Mouse (Mus musculus) CD8-positive naive resting alpha-beta T cell, adult 2 months (primary cell): ENCODE data around the gene Tacr1.
"Not testable (repeated sequence)": the region's sequence is repeated elsewhere in the genome, so short reads cannot be mapped to it uniquely, and the experiment has no call there.

Experiments used
- DNase-seq, 2 experiments: peaks; one replicate each; pipeline ENCODE4 v3.0.0; 2022; ENCODE audit warnings: low read depth in 2 of 2, low spot score in 2 of 2

Gene Tacr1

DNA sequence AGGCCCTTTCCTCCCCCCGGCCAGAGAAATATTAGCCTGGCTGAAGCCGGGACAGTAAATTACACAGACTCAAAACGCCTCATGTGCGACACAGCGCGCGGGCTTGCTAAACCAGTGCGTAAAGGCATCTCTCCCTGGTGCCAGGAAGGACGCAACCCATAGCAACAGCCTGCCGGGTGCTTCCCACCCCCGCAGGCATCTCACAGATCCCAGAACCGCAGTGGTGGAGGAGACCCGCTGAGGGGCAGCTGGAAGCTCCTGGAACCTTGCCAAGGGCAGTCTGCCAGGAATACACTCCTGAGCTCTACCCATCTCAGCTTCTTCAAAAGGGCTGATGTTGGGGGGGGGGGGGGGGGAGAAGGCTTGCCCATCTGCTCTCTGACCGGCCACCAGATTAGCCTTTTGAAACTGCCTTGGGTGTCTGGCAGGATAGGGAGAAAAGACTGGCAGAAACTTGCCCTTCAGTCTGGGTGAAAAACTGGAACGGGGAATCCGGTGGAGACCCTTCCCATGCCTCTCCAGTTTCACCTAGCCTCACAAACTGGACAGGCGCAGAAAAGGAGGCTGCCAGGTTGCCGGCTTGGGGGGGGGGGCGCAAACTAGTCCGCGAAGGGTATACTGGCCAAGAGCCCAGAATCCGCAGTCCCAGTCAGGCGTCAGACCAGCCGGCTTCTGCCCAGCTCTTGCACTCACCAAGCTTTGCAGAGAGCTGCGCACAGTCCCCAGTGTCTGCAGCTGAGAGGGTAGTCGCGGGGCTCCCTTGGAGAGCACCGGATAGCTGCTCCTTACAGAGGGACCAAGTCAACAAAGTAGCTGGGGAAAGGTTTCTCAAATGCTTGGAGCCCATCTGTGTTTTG, at the start of gene Tacr1:
Gene Tacr1, plus strand, starts transcription at position 740 of the 857 bp plus-strand sequence.
- DNase-seq: no peak

DNA sequence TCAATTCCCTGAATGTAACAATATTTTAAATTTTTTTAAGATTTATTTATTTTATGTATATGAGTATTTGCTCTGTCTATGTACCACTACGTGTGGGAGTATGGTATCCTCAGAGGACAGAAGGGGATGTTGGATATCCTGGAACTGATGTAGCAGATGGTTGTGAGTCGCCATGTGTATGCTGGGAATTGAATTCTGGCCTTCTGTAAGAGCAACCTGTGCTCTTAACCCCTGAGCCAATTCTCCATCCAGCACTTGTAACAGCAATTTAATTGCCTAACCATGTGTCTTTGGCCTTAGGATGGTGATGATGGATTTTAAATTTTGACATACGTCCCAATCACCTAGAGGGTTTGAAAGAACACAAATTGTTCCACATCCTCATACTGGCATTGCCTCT, 26.0 kb upstream of the Tacr1 start:
- DNase-seq: no peak

DNA sequence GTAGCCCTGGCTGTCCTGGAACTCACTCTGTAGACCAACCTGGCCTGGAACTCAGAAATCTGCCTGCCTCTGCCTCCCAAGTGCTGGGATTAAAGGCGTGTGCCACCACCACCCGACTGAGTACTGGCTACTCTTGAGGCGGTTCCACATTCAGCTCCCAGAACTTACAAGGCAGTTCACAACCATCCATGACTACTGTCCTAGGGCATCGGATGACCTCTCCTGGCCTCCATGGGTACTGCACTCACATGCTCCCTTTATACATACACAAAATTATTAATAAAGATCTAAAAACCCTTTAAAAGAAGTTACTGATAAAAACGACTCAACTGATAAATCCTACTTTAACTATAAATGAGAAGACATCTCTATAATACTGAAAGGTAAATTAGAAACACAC, 18.6 kb upstream of the Tacr1 start:
- DNase-seq: no peak

DNA sequence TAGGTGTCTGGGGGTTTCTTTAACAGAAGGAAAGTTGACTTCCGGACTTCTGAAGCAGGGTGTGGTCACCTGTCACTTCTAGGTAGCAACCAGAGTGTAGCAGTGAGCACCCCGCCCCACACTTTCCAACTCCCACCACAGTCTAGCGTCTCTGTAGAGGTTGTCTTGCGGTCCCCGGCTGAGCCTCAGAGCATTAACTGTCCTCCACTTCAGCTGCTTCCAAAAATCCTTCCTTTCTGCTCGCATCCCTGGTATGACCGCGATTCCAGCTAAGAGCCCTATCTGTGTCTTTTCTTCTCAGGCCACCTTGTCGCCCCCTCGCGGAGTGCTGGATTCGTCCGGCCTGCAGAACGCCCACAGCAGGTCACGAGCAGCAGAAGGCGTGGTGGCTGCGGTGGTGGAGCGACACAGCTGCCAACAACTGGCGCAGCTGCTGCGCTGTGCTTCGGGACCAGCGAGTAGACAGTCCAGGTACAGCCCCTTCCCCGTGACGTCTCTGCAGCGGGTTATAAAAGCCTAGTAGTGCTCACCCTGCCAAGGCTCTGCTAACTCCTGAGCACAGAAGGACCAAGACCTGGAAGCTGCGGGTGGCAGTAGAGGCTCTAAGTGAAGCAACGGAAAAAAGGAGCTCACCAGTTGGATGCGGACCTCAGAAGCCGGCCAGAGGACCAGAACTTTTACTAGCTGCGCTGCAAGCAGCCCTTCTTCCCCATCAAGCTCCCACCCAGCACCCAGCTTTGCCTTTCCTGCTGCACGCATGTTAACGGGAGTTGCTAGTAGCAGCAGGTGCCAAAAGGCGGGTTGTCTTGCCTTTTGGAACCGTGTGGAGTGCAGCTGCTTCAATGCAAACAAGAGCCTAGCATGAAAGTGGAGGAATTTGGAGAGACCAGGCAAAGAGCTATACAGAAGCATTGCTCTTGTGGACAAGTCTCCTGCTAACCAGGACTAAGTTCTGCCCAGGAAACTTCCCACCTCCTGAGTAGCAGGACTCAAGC, 664 bp downstream of the Tacr1 start:
- no peak for DNase-seq

DNA sequence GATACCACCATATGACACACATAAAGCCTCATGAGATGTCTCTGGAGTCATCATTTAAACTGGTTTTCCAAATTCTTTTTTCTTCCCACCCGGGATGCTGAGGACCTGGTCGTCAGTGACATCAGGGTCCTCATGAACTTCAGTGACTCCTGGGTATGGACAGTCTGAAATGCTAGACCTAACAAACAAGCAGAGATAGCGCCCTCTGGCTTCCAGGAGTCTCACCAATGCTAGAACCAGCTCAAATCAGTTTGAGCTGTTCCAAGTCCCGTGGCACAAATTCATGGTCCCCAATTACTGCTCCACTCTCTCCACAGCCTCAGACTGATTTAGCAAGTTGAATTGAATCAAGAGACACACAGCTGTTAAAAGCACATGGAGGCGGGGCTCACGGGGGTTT, 16.2 kb downstream of the Tacr1 start:
- no peak for DNase-seq

DNA sequence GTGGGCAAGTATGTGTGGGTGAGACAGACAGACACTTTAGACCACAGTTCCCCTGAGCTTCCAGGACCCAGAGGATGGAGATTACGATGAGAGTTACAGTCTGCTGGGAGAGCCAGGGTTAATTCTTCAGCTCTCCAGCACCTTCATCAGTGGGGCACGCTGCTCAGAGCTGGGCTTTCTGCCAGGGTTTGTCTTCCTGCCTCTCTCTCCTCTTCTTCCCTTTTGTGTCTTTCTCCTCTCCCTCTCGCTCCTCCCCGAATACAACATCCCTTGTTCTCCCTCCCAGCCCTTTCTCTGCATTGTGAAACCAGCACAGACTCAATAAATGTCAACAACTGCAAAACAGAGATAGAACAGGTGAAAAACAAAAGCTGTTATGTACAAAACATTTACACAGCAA, 18.1 kb downstream of the Tacr1 start:
- DNase-seq: no peak

DNA sequence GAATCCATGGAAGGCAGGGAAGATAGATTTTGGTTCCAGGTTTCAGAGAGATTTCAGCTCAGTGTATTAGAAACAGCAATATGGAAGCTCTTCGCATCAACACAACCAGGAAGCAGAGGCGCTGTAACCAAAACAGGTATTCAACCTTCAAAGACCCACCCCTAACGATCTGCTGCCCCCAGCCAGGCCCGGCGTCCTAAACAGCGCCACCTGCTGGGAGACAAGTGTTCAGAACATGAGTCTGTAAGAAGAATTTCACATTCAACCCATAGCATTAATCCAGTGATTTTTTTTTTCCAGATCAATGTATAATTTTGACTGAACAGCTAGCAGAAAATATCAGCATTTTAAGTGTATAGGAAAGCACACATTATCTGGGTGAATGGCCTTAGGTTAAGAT, 26.8 kb downstream of the Tacr1 start:
- DNase-seq: no peak

DNA sequence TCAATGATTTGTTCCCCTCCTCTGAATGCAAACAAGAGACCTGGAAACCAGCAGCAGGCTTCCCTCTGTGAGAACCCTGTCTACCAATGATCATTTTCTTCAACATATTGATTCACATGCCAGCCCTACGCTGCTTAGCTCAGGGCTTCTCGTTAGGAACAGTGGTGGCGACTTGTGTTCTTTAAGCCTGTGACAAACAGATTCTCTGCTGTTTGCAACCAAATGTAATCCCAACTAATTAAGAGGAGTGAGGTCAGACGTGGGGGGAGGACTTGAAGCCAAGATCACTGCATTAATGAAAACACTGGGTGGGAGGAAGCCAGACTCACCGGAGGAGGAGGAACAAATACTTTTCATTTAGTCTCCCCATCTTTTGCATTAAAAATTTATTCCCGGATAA, 27.6 kb downstream of the Tacr1 start:
- no peak for DNase-seq

DNA sequence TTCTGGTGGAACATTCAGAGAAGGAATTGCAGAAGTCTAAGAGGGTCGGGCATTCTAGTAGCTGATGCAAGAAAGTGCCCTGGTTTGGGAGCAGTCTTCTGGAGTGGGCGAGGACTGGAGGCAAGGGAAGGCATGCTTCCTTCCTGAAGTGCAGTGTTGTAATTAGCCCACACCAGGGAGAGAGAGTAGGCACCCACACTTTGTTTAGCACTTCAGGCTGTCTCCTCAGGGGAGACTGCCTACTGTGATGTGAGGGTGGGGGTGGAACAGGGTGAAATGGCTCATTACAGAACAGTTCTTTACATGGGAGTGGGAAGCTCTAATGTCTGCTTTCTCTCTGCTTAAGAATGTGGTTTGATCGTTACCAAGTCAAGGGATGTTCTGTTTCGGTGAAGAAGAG, 35.0 kb downstream of the Tacr1 start:
- no peak for DNase-seq

- DNase-seq: not testable (repeated sequence)
These were observed 50.3 kb downstream of the Tacr1 start for GRCm38 (mm10) chr6:82452206-82453095.

GRCm38 (mm10) chr6:82455245-82455644, 53.1 kb downstream of the Tacr1 start:
- no peak for DNase-seq

GRCm38 (mm10) chr6:82457163-82457763, 55.1 kb downstream of the Tacr1 start:
- no peak for DNase-seq

DNA sequence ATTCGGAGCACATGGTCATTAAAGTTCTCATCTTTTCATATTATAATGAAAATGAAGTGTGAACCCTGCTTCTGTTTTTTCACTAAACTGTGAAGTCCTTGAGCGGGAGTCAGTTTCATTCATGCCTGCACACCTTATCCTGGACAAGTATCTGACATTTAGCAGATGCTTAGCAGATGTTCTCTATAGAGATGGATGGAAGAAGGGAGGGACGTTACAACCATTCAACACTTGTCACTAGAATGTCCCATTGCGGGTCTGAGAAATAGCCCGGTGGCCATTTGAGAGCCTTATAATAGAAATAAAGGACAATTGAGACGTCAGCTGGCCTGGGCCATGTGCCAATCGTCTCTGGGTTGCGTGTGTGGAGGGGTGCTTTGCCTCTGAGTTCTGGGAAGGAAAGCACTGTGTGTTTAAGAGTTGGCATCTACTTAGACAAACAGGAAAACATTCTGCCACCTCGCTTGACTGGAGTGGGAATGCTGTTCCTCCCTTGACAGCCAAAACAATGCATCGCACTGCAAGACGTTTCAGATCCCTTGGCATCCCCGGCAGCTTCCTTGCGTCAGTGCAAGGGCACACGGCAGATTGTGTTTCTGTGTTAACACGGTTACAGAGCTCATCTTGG, 56.7 kb downstream of the Tacr1 start:
- no peak for DNase-seq

DNA sequence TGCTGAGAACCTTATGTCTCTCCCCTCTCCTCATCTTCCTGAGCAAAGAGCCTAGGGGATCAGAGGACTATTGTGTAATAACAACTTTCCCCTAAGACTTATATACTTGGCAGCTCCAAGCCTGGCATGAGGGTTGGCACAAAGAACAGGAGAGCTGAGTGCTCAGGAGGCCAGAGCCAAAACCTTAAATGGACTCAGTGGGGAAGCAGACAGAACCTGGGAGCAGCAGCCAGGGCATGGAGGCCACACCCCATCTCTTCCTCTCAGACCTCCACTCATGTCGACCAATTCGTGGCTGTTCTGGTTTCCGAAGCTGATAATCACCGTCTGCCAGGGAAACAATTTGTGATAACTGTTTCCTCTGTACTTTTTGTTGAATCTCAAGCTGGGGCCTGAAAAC, 61.0 kb downstream of the Tacr1 start:
- no peak for DNase-seq

GRCm38 (mm10) chr6:82474477-82474876, 72.3 kb downstream of the Tacr1 start:
- no peak for DNase-seq

GRCm38 (mm10) chr6:82483842-82484241, 81.7 kb downstream of the Tacr1 start:
- DNase-seq: no peak

GRCm38 (mm10) chr6:82494481-82494880, 92.3 kb downstream of the Tacr1 start:
- no peak for DNase-seq

DNA sequence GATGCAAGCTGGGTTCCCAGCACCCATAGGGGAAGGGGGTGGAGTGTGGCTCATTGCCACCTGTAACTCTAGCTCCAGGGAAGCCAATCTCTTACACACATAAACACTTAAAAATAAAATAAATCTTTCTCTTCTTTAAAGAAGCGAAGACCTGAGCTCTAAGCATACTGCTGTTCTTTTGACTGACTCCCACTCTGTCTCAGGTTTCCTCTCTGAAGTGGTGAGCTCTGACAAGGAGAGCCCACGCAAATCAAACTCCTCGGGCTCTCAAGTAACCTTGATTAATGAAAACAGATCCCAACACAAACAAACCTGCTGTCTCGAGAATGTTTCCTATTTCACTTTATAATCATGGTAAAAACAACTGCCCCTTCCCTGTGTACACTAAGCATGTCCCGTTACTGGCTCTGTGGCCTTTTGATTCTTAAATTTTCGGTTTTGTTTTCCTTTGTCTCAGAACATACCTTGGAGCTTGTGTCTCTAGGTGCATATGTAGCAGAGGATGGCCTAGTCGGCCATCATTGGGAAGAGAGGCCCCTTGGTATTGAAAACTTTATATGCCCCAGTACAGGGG, 108.8 kb downstream of the Tacr1 start:
- DNase-seq: no peak

- DNase-seq: no peak
These were observed 117.5 kb downstream of the Tacr1 start for GRCm38 (mm10) chr6:82519626-82520025.

DNA sequence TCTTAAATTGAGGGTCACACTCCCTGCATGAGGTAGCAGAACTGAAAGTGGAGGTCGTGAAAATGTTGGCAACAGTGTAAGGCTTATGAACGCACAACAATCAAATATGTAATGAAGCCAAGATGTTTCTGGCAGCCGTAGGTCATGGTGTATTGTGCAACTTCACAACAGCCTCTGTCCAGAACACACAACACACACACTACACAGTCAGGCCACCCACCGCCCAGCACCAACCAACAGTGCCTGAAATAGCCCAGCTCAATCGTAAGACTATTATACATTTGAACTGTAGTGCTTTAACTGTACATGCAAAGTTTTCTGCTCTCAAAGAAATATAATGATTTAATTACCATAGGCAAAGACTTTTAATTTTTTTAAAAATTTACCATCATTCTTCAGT, 120.4 kb downstream of the Tacr1 start:
- DNase-seq: no peak
